Mouse (Mus musculus) c-Kit-positive CD71-negative TER-119-negative erythroid progenitor cells, embryonic 14.5 days (primary cell): ENCODE data around the gene Il5.

ENCODE experiments used
- DNase-seq: peaks from one replicate; pipeline ENCODE4 v3.0.0-alpha.2; 2013; ENCODE audit warnings: low read depth

The Il5 gene

DNA sequence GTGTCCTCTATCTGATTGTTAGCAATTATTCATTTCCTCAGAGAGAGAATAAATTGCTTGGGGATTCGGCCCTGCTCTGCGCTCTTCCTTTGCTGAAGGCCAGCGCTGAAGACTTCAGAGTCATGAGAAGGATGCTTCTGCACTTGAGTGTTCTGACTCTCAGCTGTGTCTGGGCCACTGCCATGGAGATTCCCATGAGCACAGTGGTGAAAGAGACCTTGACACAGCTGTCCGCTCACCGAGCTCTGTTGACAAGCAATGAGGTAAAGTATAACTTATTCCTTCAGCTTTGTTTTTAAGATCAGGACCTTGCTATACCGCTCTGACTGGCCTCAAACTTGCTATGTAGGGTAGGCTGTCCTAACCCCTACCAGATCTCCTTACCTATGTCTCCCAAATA is at the start of gene Il5:
TSS of gene Il5 (plus strand) at position 80 of the 400 bp plus-strand sequence.
- DNase-seq, result no peak

DNA sequence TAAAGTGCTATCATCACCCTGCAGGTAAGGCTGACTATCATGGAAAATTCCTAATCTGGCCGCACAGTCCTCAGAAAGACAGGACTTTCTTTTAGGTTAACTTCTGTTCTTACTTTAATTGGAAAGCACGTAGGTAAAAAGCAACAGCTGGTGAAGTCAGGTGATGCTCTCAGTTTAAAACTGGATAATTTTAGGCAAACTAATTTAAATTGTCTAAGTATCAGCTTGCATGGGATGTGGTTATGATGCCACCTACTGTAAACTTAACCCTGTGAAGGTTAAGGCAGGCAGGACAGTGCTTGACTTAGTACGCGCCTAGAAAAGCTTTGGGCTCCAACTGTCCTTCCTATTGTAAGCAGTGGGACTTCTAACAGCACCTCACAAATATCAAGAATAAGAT is 49.2 kb upstream of the Il5 start:
- no peak for DNase-seq

DNA sequence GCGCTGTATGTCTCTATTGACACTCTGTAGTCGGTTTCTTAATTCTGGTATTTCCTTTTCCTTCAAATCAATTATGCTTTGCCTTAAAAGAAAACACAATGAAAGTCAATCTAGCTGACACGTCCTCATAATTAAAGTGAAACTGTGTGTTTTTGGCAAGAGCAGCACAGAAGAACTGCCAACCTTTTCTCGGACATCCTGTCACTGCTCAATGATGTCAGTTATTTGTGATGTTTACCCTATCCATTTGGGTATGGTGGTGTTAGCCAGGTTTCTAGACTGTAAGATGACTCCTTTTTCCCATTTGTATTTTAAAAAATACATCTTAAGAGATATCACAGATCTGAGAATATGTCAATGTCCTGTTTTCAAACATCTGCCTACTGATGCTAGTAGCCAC is 40.5 kb upstream of the Il5 start:
- no peak for DNase-seq

DNA sequence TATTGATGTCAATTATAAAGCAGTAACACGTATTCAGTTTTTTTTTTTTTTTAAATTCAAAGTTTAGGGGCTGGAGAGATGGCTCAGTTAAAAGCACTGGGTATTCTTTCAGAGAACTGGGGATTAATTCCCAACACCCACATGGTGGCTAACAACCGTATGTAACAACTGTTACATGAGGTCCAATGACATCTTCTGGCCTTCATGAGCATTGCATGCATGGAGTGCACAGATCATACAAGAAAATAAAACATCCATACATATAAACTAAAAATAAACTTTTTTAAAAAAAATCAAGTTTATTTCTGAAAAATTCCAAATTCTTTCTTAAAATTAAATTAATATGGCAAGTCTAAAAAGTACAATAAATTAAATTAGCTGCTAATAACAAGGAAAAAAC is 38.9 kb upstream of the Il5 start:
- no peak for DNase-seq

DNA sequence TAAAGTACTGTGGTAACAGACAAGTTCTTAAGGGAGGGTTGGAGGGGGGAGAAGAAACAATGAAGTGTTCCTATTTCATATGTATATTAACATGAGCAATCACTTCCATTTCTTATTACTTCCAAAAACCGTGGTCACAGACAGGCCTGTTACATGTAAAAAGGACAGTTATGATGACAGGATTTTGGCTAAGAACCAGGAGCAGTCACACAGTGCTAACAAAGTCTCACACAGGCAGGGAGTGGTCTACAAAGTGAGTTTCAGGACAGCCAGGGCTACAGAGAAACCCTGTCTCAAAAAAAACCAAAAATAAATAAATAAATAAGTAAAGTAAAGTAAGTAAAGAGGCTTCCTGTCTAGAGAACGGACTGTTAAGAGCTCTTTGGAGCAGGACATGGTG is 38.4 kb upstream of the Il5 start:
- DNase-seq, result no peak

DNA sequence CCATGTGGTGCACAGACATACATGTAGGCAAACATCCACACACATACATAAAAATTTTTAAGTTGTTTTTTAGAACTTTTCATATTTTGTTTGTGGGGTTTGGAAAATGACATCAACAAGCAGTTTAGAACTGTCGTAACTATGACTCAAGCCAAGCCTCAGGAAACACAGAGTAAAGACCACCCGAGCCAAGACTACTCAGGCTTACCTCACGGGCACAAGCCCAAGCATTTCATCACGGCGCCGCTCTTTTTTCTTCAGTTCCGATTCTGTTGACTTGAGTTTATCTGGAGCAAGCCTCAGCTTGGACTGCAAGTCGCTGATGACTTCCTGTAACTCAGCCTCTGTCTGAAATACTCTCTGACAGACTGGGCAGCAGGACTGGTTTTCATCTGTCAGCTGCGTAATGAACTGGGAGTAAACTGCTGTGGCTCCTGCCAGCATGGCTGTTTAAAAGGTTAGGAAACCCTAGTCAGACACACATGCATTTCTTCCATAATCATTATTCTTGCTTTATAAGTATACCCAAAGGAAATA is 37.5 kb upstream of the Il5 start:
- DNase-seq, result no peak

DNA sequence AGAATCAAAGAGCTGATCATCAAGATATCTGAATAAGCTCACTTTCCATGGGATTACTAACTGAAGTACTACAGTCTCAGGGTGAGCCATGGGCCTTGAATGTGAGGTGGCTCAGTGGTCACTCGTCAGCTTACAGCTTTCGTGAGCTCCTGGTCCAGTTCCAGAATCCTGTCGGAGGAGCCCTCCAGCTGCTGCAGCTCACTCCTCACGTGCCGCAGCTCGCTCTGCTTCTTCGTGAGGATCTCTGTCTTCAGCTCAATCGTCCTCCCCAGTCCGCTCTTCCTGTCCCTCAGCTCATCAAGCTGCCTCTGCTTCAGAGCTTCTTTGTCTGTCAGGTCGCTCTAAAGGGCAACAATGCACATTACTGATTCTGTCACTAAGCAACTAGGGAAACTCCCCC is 28.6 kb upstream of the Il5 start:
- no peak for DNase-seq

DNA sequence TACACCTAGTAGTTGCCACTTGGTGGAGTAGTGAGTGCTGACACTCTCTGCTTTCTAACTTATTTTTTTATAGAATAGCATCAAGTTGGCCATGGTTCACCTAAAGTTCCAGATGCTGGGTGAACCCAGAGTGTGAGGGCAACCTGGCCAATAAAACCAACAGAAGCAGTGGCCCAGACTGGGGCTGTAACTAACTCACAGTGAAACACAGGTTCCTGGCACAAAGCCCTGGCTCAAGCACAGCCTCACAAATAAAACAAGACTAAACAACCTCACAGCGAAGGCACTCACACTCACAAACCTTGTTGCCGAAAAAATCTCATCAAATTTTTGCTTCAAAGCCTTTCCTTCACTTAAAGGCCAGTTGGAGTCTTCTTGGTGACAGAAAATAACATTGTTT is 22.1 kb upstream of the Il5 start:
- no peak for DNase-seq

DNA sequence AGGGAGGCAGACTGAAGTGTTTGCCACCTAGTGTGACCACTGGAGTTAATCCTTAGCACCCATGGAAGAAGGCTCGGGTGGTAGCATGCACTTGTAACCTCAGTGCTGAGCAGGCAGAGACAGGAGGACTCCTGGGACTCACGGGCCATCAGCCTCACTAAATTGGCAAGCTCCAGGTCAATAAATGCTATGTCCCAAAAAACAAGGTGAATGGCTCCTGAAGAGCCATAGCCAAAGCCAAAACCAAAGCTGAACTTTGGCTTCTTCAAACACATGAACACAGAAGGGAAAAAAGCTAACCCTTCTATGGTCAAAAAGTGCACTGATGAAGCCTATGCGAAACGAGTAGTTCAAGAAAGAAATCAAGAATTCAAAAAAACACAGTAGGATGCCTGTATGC is 21.2 kb upstream of the Il5 start:
- DNase-seq, result no peak

DNA sequence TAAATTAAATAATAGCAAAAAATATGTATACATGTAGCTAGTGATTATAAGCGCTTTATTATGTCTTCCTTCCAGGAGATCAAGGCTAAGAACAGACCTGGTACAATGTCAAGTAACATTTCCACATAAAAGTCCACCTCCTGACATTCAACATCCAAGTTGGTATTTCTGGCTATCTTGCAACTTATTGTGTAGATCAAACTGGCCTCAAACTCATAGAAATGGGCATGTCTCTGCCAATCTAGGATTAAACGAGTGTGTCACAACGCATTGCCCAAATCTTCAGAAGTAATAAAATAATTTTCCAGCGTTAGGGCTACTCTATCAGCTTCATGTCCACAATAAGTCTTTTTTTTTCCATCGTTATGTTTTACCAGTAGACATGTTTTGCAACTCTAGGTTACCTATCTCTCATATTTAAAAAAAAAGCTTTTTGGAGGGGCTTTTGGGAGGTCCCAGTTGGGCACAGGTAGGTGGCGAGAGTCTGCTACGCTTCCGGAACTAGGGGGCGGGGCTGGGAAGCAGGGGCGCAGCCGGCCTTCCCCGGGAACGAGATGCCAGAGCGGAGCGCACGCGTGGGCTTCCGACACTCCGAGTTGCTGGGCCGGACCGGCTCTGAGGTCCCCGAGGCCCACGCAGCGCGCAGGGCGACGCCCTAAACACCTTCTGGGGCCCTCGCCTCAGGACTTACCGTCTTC is 14.2 kb upstream of the Il5 start:
- peak; percentile 25 for DNase-seq

DNA sequence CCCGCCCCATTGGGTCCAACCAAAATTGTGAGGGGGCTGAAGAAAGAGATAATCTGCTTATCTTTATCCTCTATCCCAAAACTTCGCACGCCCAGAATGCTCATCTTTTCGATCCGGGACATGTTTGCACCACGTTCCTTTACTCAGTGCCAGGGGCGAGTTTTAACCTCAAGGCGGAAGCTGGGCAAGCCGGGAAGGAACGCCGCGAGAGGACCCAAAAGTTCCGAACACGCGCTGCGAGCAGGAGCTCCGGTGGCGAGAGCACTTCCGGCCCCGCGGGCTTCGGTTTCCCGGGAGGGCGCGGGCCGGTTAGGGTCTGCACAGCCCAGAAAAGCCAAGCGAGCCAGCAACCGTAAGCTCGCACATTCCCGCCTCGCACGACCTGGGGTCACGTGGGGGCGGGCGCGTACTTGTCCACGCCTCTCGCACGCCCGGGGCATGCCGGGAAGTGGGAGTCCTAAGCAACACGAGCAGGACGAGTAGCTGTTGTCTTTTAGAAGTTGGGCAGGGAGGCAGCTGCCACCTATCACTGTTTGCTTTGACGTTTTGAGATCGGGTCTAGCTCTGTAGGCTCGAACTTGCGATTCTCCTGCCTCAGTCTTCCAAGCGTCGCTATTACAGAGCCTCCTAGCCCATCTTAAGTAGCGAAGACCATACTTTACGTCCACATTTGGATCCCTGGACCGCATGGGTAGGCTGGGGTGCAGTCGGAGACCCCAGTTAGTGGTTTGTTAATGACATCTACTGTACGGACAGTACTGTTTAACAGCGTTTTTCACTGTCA is 13.5 kb upstream of the Il5 start, which contains the start of gene Rad50:
TSS of gene Rad50 (minus strand) at position 386 of the 784 bp plus-strand sequence.
- DNase-seq, result peak; percentile 77

DNA sequence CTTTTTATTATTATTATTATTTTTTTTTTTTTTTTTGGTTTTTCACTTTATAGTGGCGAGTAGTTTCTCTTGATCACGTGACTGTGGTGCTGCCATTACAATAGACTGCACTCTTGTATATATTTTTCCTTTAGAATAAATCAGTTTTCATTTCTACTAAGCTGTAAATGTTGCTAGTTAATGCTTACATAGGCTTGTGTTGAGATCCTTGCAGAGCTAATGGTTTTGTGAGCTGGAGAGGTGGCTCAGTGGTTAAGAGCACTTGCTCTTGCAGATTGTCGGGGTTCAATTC is 12.9 kb upstream of the Il5 start:
- no peak for DNase-seq

DNA sequence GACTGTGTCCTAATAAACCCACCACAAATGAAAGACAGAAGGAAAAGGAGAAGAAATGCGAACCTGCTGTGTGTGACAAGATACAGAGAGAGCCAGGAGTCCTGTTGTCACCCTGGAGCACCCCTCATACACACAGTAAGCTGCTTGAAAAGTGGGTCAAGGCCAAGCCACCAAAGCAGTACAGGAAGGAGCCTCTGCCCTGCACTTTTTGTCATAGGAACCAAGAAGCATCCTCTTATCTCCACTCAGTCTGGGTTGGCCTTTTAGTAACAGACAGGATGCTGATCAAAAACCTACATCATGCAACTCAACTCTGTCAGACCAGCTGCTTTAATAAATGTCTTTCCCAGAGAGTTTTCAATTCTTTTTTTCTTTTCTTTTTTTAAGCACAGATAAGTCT is 893 bp upstream of the Il5 start:
- DNase-seq, result no peak

DNA sequence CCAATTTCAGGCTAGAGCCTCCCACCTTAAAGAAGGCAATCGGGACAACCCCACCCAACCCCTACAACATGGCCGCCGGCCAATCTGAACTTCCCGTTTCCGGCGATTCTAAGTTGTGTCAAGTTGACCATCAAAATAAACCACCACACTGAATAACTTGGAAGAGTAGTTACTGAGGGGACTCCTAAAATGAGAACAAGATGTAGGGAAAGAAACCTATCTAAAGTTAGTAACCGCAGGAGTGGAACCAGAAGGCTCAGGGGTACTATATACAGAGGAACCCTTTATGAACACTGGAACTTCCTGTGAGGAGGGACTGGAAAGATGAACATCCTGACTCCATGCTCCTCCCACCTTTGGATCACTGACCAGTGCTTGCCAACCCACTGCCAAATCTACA is 10.9 kb downstream of the Il5 start:
- no peak for DNase-seq

DNA sequence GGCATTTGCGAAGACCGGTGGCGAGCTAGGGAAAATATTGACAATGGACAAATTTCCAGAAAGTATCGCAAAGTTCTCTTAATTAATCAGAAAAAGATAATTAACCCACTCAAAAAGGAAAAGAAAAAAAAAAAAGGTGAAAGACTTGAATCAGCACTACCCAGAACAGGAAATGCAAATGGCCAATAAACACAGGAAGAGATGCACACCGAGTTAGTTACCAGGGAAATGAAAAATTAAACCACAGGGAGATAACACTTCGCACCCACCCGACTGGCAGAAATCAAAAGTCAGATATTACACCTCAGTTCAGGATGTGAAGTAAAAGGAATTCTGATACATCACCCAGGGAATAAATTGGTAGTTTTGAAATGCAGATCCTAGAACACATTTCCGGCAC is 11.7 kb downstream of the Il5 start:
- DNase-seq, result no peak

DNA sequence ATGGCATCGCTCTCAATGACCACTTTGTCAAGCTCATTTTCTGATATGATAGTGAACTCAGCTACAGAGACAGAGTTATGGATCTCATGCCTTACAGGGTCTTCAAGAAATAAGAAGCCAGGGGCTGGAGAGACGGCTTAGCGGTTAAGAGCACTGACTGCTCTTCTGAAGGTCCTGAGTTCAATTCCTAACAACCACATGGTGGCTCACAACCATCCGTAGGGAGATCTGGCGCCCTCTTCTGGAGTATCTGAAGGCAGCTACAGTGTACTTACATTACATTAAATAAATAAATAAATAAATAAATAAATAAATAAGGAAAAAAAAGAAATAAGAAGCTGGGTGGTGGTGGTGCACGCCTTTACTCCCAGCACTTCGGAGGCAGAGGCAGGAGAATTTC is 13.2 kb downstream of the Il5 start:
- DNase-seq, result no peak

DNA sequence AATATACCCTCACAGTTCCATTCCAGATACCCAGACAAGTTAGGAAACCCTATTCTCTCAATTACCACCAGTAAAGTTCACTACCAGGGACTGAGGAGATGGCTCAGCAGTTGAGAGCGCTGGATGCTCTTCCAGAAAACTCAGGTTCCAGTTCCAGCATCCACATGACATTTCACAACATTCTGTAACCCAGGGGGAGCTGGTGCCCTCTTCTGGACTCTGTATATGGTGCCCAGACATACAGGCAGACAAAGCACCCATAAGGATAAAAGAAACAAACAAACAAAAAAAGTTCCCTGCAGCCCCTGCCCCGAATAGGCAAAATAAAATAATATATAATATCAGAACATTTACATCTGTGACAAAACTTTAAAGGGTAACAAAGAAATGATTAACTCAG is 13.8 kb downstream of the Il5 start:
- DNase-seq, result no peak

DNA sequence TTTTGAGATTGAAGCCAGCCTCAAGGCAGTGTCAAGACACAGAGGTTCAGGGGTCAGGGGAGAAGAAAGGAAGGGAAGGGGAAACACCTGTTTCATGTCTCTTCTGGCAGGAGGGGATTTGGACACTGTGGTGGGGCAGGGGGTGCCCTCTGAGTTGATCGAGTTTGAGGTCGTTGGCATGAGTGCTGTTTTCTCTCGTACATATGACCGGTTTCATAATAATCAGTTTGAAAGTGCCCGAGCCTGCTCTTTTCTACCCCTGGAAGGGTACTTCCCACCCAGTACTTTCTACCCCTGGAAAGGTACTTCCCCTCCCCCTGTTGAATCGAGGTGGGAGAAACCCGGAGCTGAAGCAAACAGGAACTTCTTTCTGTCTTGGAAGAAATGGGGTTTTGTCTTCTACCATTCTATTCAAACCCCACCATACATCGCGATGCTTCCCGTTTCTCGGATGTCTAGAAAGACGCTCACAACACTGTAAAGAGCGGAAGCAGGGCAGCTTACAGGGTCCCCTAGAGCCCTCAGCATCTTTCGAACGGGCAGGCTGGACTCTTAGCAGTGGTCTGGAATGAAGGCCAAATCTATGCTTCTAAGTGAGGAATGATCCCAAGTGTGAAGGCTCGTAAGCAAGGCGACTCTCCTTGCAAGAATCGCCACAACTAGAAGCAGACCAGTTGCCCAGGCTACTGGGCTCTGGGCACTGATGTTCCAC is 14.5 kb downstream of the Il5 start:
- DNase-seq, result no peak

DNA sequence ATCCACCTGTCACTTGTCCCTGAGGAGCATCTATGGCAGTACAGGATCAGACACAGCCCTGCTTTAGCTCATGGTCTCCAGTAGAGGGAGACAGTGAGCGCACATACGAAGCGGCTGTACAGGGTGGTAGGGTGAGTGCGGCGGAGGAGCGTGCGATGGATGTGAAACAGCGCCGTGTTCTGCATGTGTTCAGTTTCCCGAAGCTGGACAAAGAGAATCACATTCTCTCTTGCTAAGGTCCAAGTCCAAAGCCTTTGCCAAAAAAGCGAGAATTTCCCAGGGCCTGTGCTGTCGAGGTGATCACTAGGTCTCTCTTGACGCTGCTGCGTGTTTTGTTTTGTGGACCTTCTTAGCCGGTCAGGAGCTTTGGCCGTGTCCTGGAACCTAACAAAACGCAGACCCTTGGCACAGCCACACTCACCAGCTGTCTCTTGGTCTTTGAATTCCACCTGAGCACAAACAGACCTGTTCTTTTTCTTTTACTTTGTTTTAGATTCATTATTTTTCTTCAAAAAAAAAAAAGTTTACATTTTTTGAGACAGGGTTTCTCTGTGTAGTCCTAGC is 15.2 kb downstream of the Il5 start:
- DNase-seq, result peak; percentile 73

DNA sequence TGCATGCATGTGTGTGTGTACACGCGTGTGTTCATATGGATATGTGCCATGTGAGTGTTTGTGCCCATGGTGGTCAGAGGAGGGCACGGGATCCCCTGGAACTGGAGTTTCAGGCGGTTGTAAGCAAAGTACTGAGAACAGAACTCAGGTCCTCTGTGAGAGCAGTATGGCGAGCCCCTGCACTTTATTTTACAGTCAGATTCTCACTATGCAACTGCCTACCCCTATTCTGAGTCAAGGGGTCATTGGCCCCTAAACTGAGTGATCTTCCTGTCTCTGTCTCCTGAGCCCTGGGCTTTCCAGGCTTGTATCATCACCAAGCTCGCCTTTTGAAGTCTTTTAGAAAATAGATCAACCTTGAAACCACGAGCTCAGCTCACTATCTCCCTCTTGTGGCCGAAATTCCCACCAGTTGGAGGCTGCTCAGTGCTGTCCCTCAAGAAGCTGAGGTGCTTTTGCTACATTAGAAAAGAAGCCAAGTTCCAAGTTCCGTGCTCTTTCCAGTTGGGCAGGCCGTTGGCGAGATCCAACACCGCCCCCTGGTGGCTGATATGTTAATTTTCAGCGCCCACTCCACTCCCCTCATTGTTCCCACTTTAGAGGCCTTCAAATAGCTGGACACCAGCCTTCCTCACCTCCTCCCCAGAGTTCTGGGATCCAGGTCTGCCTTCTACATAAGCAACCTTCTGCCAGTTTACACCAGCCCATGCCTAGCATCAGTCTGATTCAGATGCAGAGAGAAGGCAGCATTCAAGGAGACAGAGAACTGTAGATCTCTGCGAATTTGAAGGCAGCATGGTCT is 16.4 kb downstream of the Il5 start:
- peak; percentile 85 for DNase-seq

DNA sequence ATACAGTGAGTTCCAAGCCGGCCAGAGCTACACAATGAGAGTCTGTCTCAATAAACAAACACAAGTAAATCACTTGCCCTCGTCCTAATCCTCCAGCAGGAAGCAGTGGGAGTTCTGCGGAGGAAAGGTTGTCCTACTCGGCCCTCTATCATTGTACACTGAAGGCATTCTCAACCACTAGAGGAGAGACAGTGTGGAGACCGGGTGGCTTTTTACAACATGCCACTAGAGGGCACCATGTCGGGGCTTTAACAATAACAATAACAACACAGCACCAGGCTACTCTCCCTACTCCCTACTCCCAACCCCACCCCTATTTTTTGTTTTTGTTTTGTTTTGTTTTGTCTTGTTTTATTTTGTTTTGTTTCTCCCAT is 17.0 kb downstream of the Il5 start:
- peak; percentile 53 for DNase-seq

DNA sequence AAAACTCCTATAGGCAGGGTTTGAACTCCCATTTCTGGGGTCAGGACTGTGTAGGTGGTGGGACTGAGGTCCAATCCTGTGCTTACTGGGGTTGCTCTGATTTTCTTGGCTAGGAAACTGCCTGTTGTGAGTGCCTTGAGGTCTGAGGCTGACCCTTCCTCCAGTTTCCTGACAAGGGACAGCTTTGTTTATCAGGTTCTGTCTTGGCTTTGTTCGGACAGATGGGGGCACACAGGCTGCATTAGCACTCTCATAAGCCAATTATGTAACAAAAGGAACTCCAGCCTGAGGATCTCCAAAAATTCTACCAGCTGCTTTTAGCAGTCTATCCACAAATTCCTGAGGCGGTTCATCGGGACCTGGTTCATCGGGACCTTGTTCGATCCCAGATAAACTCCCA is 21.8 kb downstream of the Il5 start:
- DNase-seq, result no peak
